Mouse (Mus musculus) testis, adult 2 months (tissue): ENCODE data around the gene Eef2k. TPM values are rescaled to one million over a fixed set of nuclear protein-coding genes. Genes with fewer than 3 reads are reported as not detected.
A peak's percentile ranks its signal among the peaks of the same experiment; 100 is the strongest.

Source experiments
- H3K27ac ChIP-seq: fragments of 200-500 bp; 2 replicates; pipeline ENCODE4 v1.5.1; 2012; ENCODE audit warnings: low read depth, low read length; ENCODE audit not compliant: control insufficient read depth, insufficient read depth
- H3K27me3 ChIP-seq: fragments of 200-500 bp; 2 replicates; pipeline ENCODE4 v1.6.1; 2012; ENCODE audit warnings: mild to moderate bottlenecking, low read length, moderate library complexity; ENCODE audit not compliant: control insufficient read depth, insufficient read depth
- H3K36me3 ChIP-seq: fragments of 200-500 bp; 2 replicates; pipeline ENCODE4 v1.6.1; 2012; ENCODE audit warnings: mild to moderate bottlenecking, low read length; ENCODE audit not compliant: control insufficient read depth, insufficient read depth
- H3K4me1 ChIP-seq: fragments of 200-500 bp; 2 replicates; pipeline ENCODE4 v1.6.1; 2012; ENCODE audit warnings: low read length; ENCODE audit not compliant: control insufficient read depth, insufficient read depth
- H3K4me3 ChIP-seq: fragments of 200-500 bp; 2 replicates; pipeline ENCODE4 v1.5.1; 2012; ENCODE audit warnings: low read depth, mild to moderate bottlenecking, low read length, moderate library complexity, mixed read lengths; ENCODE audit not compliant: control insufficient read depth
- CTCF ChIP-seq: fragments of 200-500 bp; IDR thresholded peaks from 2 replicates; pipeline ENCODE4 v1.5.1; 2012; ENCODE audit warnings: low read depth, mild to moderate bottlenecking, inconsistent platforms, low read length, moderate library complexity; ENCODE audit not compliant: control insufficient read depth, insufficient read depth, insufficient replicate concordance
- POLR2A ChIP-seq: fragments of 200-500 bp; IDR thresholded peaks from 2 replicates; pipeline ENCODE4 v1.6.1; 2012; ENCODE audit warnings: low read depth, mild to moderate bottlenecking, inconsistent platforms, low read length, moderate library complexity; ENCODE audit not compliant: control insufficient read depth
- polyA plus RNA-seq: library from polyadenylated mRNA; depleted of rRNA; stranded (reverse); fragments of >200 nt; gene quantifications from 2 replicates; pipeline ENCODE4 v1.2.3, GENCODE M21; 2012; rRNA removed

Gene Eef2k
- 10.5 and 13.6 TPM in 2 replicates for polyA plus RNA-seq

GRCm38 (mm10) chr7:120842345-120843036 is at the start of gene Eef2k:
Eef2k (plus strand) TSS chr7:120842831.
- TF ChIP-seq CTCF = 0 out of 2 replicates have a peak, but pooled peaks have one; percentile 12
- TF ChIP-seq POLR2A = peak; percentile 28; the same call in 1 of the 2 replicates
- Histone ChIP-seq H3K27me3 (no peaks in the 10 kb centered on the region), H3K36me3 (no peaks in the 10 kb centered on the region), H3K4me1 (peaks cover 2% of the 10 kb centered on the region; the same call in 1 of the 2 replicates), H3K4me3 (peak within 1 kb of the TSS; percentile 79), H3K27ac (peak within 1 kb of the TSS; percentile 62)

- Histone ChIP-seq H3K27ac (no peak overlapping the region), H3K4me1 (no peaks in the 10 kb centered on the region), H3K27me3 (no peaks in the 10 kb centered on the region), H3K4me3 (no peak overlapping the region), H3K36me3 (no peaks in the 10 kb centered on the region)
- no peak for TF ChIP-seq POLR2A
- no peak for TF ChIP-seq CTCF
These were observed 47.1 kb upstream of the Eef2k start for GRCm38 (mm10) chr7:120795544-120795943.

GRCm38 (mm10) chr7:120796369-120796768 is 46.3 kb upstream of the Eef2k start:
- Histone ChIP-seq H3K27me3 (no peaks in the 10 kb centered on the region), H3K36me3 (no peaks in the 10 kb centered on the region), H3K27ac (no peak overlapping the region), H3K4me3 (no peak overlapping the region), H3K4me1 (no peaks in the 10 kb centered on the region)
- no peak for TF ChIP-seq CTCF
- TF ChIP-seq POLR2A = no peak

GRCm38 (mm10) chr7:120803268-120803667 is 39.4 kb upstream of the Eef2k start:
- H3K27me3 ChIP-seq = no peaks in the 10 kb centered on the region
- H3K27ac ChIP-seq = no peak overlapping the region
- H3K4me1 ChIP-seq = no peaks in the 10 kb centered on the region
- TF ChIP-seq CTCF = no peak
- H3K36me3 ChIP-seq = no peaks in the 10 kb centered on the region
- H3K4me3 ChIP-seq = no peak overlapping the region

GRCm38 (mm10) chr7:120809705-120810104 is 32.9 kb upstream of the Eef2k start:
- H3K27me3 ChIP-seq = no peaks in the 10 kb centered on the region
- no peak overlapping the region for H3K27ac ChIP-seq
- peaks cover 3% of the 10 kb centered on the region for H3K4me1 ChIP-seq
- TF ChIP-seq POLR2A (no peak), CTCF (no peak)
- H3K36me3 ChIP-seq = no peaks in the 10 kb centered on the region
- H3K4me3 ChIP-seq = no peak overlapping the region; the same call in 1 of the 2 replicates

GRCm38 (mm10) chr7:120811834-120812415 is 30.7 kb upstream of the Eef2k start, which contains the start of gene Gm5737:
Gm5737 (plus strand) TSS chr7:120812365.
- H3K4me3 ChIP-seq = no peak within 1 kb of the TSS
- no peak within 1 kb of the TSS for H3K27ac ChIP-seq
- no peaks in the 10 kb centered on the region for H3K27me3 ChIP-seq
- peaks cover 3% of the 10 kb centered on the region for H3K4me1 ChIP-seq
- TF ChIP-seq CTCF = no peak
- no peak for TF ChIP-seq POLR2A
- H3K36me3 ChIP-seq = no peaks in the 10 kb centered on the region

- no peaks in the 10 kb centered on the region for H3K36me3 ChIP-seq
- H3K27me3 ChIP-seq = no peaks in the 10 kb centered on the region
- no peak overlapping the region for H3K27ac ChIP-seq
- no peaks in the 10 kb centered on the region for H3K4me1 ChIP-seq
- H3K4me3 ChIP-seq = no peak overlapping the region
- TF ChIP-seq CTCF (no peak), POLR2A (no peak)
These were observed 25.1 kb upstream of the Eef2k start for GRCm38 (mm10) chr7:120817552-120817951.
